Mouse (Mus musculus) E14TG2a.4 (cell line): ENCODE measurements at regions not wholly inside any gene's neighbourhood (a gene's known extent, or its start where the extent isn't known, plus 50 kb on each side); places are given as distances from the start of the nearest gene placed in this dataset.
A peak's percentile ranks its signal among the peaks of the same experiment; 100 is the strongest.

Experiments used
- H3K27me3 ChIP-seq: 2 replicates; pipeline ENCODE4 v1.6.1; 2014; ENCODE audit warnings: low read length, control low read depth; ENCODE audit not compliant: insufficient read depth
- H3K36me3 ChIP-seq: 2 replicates; pipeline ENCODE4 v1.6.1; 2014; ENCODE audit warnings: low read length, control low read depth; ENCODE audit not compliant: insufficient read depth
- H3K4me1 ChIP-seq: replicated peaks from 2 replicates; pipeline ENCODE4 v1.6.1; 2014; ENCODE audit warnings: low read depth, low read length, control low read depth
- H3K4me3 ChIP-seq: replicated peaks from 2 replicates; pipeline ENCODE4 v1.5.1; 2014; ENCODE audit warnings: mild to moderate bottlenecking, low read length
- H3K9me3 ChIP-seq: 2 replicates; pipeline ENCODE4 v1.6.1; 2014; ENCODE audit warnings: low read length, control low read depth
- CTCF ChIP-seq: conservative IDR thresholded peaks from 2 replicates; pipeline ENCODE4 v1.5.1; 2014; ENCODE audit warnings: low read length
- NANOG ChIP-seq: IDR thresholded peaks from 2 replicates; pipeline ENCODE4 v1.6.1; 2014; ENCODE audit warnings: borderline replicate concordance, low read length, mixed read lengths
- POU5F1 ChIP-seq: IDR thresholded peaks from 2 replicates; pipeline ENCODE4 v1.6.1; 2014; ENCODE audit warnings: low read length, borderline replicate concordance

DNA sequence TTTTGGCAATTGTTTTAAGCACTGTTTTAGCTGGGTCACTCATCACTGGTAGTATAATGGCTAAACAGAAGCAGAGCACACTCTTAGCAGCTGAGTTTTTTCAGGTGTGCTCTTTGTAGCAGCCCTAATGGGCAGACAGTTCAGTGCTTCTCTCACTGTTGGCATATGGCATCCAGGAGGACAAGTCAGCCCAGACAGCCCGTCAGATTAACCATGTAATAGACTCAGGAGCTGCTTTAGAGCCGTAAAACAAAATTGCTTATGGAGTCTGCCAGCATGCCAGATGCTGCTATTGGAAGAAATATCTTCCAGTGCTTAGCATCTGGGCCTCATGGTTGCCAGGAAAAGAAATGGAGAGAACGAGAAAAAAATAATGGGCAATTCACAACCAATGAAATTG is 835.7 kb upstream of the Nudt12 start:
- Histone ChIP-seq H3K9me3 (no peaks in the 10 kb centered on the region), H3K4me1 (no peaks in the 10 kb centered on the region), H3K4me3 (no peak overlapping the region), H3K27me3 (no peaks in the 10 kb centered on the region), H3K36me3 (no peaks in the 10 kb centered on the region)
- TF ChIP-seq POU5F1 (no peak), CTCF (no peak), NANOG (no peak)

DNA sequence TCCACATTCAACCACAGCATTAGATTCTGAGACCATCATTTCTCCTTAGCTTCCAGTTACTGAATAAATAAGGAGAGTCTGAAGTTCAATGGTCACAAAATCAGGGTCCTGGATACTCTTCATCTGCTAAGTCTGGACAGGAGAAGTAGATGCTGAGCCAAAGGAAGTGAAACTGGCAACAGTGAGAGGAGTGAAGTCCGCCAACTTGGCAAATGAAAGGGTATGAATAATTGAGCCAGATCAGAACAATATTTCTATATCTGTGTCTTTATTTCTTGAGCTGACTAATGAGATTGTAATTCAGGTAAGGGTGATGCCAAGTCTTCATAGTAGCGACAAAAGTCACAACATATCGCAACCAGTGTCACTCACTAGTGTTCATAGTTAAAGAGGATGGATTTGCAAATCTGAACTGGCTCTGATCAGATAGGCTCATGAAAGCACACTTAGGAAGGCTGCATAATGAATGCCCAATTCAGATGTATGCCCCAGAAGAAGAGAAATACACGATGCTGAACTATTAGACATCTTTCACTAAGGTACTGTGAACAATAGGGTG is 832.2 kb upstream of the Nudt12 start:
- H3K27me3 ChIP-seq, result no peaks in the 10 kb centered on the region
- no peaks in the 10 kb centered on the region for H3K9me3 ChIP-seq
- TF ChIP-seq NANOG (no peak), POU5F1 (no peak), CTCF (no peak)
- H3K4me3 ChIP-seq, result no peak overlapping the region
- H3K4me1 ChIP-seq, result no peaks in the 10 kb centered on the region
- no peaks in the 10 kb centered on the region for H3K36me3 ChIP-seq

DNA sequence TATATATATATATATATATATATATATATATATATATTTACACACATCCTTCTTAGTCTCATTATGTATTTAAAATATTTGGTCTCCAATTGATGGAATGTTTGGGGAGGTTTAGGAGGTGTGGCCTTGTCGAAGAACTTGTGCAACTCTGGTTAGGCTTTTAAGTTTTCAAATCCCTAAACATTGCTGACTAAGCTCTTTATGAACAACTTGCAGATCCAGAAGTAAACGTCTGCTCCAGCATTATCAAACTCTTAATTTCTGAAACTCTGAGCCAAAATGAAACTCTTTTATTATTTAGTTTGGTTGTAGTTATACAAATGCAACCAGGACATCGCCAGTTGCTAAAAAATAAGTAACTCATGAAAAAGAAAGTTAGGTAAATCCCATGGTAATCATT is 792.7 kb upstream of the Nudt12 start:
- H3K36me3 ChIP-seq, result no peaks in the 10 kb centered on the region
- H3K9me3 ChIP-seq, result no peaks in the 10 kb centered on the region
- TF ChIP-seq POU5F1 (no peak), NANOG (no peak), CTCF (no peak)
- H3K27me3 ChIP-seq, result no peaks in the 10 kb centered on the region
- H3K4me3 ChIP-seq, result no peak overlapping the region
- no peaks in the 10 kb centered on the region for H3K4me1 ChIP-seq

DNA sequence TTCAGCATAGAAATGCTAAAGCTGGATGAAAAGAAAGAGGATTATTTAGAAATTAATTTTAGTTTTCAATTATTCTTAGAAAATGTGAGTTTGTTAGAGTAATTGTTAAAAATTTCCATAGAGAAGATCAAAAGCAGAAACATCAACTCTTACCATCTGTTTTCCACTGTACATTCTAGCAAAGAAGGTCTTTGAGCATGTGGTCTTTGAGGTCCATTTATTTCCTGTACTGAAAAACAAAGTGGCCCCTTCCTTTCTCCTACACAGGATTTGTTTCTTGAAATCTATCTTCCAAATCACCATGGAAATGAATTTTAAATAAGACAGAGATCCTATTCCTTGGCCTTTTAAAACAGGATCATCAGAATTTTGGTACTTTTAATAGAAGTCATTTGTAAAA is 780.3 kb upstream of the Nudt12 start:
- no peaks in the 10 kb centered on the region for H3K36me3 ChIP-seq
- no peaks in the 10 kb centered on the region for H3K9me3 ChIP-seq
- TF ChIP-seq POU5F1 (no peak), NANOG (no peak), CTCF (no peak)
- H3K4me3 ChIP-seq, result no peak overlapping the region
- no peaks in the 10 kb centered on the region for H3K4me1 ChIP-seq
- no peaks in the 10 kb centered on the region for H3K27me3 ChIP-seq

DNA sequence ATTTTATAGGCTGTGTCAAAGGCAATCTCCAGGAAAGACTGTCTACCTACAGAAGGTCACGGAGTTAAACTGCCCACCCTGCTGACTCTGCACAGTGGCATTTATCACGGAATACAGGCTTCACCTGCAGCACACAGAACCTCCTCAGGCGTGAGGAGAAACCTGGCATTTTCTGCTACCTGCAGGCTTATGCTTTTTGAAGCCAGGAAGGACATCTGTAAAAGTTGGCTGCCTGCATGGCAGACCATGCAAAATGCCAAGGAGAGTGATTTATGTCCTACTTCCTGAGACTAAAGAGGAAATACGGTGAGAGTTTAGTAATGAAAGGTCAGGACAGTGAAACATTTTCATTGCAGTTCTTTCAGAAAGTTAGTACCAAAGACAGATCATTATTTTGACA is 779.6 kb upstream of the Nudt12 start:
- H3K27me3 ChIP-seq, result no peaks in the 10 kb centered on the region
- no peak for TF ChIP-seq CTCF
- no peak overlapping the region for H3K4me3 ChIP-seq
- H3K4me1 ChIP-seq, result no peaks in the 10 kb centered on the region
- H3K36me3 ChIP-seq, result no peaks in the 10 kb centered on the region
- H3K9me3 ChIP-seq, result no peaks in the 10 kb centered on the region

DNA sequence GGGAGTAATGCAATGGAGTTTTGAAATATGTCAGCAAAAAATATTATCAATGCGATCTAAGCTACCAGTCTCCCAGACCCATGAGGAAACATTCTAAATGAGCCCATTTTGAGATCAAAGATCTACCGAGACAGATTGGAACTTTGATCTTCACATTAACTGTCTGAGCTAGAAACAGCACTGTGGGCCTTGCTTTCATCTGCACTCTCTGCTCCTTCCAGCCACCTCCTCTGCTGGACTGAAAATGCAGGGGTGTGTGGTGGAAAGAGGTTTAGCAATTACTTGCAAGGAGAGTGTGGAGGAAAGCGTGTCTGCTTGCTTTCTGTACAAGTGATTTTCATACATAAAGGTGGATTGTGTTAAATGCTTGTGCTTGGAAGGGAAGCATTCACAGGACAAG is 760.9 kb upstream of the Nudt12 start:
- no peak overlapping the region for H3K4me3 ChIP-seq
- no peaks in the 10 kb centered on the region for H3K4me1 ChIP-seq
- TF ChIP-seq POU5F1 (no peak), CTCF (no peak), NANOG (no peak)
- H3K27me3 ChIP-seq, result no peaks in the 10 kb centered on the region
- H3K9me3 ChIP-seq, result no peaks in the 10 kb centered on the region
- H3K36me3 ChIP-seq, result no peaks in the 10 kb centered on the region

DNA sequence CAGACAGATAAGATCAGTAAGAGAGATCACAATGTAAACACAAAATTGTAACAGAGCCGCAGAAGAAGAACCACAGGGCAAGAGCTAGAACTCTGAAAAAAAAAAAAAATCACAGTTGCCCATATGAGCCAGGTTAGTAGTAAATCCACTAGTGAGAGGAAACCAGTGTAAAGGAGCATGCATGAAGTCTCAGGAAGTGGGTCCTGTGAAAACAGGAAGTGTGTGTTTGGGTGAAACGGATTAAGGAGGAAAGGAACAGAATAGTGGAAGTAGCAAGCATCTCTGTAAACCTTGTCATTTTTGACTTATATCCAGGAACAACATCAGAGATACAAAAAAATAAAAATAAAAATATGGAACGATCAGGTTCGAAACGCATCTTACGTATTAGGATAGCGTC is 753.4 kb upstream of the Nudt12 start:
- no peaks in the 10 kb centered on the region for H3K9me3 ChIP-seq
- H3K4me3 ChIP-seq, result no peak overlapping the region
- no peaks in the 10 kb centered on the region for H3K36me3 ChIP-seq
- peaks cover 5% of the 10 kb centered on the region; the same call in 1 of the 2 replicates for H3K4me1 ChIP-seq
- H3K27me3 ChIP-seq, result no peaks in the 10 kb centered on the region
- TF ChIP-seq CTCF (no peak), NANOG (no peak), POU5F1 (no peak)

DNA sequence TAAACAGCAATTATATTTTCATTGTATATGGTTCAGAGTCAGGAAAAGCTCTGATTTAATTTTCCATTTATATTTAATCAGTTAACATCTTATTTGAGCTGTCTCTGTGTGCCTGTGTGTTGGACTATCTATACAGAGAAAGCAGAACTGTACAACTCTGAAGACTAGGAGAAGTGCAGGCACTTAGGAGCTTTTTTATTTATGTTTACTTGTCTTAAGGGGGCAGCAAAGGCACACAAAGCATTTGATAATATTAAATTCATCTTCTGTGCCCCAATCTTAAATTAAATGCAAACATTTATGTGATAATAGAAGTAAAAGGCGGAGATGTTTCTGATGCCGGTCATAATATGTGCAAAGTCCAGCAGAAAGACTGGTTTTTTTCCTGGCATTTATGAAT is 751.3 kb upstream of the Nudt12 start:
- Histone ChIP-seq H3K4me3 (no peak overlapping the region), H3K36me3 (no peaks in the 10 kb centered on the region)
- TF ChIP-seq POU5F1 (no peak), CTCF (no peak), NANOG (no peak)

DNA sequence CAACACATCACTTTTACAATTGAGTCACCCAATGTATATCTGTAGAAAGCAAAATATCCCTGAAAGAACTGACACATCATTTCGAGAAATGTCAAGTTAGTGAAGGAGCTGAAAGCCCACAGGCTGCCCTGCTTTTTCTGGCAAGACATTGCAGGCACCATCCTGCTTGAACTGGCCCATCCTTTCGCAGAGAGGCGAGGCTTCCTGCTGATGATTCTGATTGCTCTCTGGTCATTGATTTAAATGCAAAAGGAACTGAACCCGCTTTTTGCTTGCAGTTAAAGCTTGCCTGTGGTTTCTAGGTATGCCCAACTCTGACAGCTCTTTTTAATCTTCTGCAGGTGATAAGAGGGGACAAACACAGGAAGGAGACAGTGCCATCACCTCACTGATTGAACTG is 748.9 kb upstream of the Nudt12 start:
- Histone ChIP-seq H3K27me3 (no peaks in the 10 kb centered on the region), H3K4me1 (peaks cover 5% of the 10 kb centered on the region; the same call in 1 of the 2 replicates), H3K4me3 (no peak overlapping the region), H3K9me3 (no peaks in the 10 kb centered on the region), H3K36me3 (no peaks in the 10 kb centered on the region)
- TF ChIP-seq CTCF, result no peak
- TF ChIP-seq NANOG, result peak; percentile 90

More for the DNA sequence above, 751.3 kb upstream of the Nudt12 start:
- H3K27me3 ChIP-seq, result no peaks in the 10 kb centered on the region
- no peaks in the 10 kb centered on the region for H3K9me3 ChIP-seq
- H3K4me1 ChIP-seq, result peaks cover 5% of the 10 kb centered on the region; the same call in 1 of the 2 replicates
